Mouse (Mus musculus) retina, adult 2 months (tissue): ENCODE results near the gene Etnppl.
A peak's percentile ranks its signal among the peaks of the same experiment; 100 is the strongest.

Experiments
- DNase-seq: peaks from one replicate; pipeline ENCODE4 v3.0.0-alpha.2; 2012; ENCODE audit warnings: low read depth, low spot score

Etnppl gene

DNA sequence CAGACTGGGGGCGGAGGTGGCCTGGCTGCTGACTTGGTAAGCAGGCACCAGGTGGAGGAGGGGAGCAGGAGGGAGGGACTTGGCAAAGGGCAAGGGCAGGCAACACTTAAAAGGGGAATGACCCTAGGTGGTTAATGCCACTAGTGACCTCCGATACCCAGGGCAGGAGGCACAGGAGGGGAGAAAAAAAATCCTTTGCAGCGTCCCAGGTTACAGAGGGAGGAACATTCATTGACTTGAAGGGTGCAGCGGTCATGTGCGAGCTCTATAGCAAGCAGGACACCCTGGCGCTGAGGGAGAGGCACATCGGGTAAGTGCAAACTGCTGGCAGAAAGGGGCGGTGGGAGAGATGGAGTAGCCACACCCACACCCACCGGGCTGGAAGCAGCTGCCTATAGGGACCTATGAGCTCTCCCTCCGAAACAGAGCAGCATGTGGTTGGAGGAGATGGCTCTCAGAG is at the start of gene Etnppl:
Gene Etnppl, plus strand, starts transcription at position 10 of the 460 bp plus-strand sequence.
- DNase-seq = no peak

GRCm38 (mm10) chr3:130568331-130569095 is 48.7 kb upstream of the Etnppl start:
- DNase-seq = no peak

- DNase-seq = no peak
Observed at GRCm38 (mm10) chr3:130573243-130573642, 44.0 kb upstream of the Etnppl start.

- DNase-seq = no peak
Observed at GRCm38 (mm10) chr3:130574652-130575051, 42.6 kb upstream of the Etnppl start.

- DNase-seq = no peak
Observed at GRCm38 (mm10) chr3:130576683-130577082, 40.6 kb upstream of the Etnppl start.

- DNase-seq = no peak
Observed at GRCm38 (mm10) chr3:130579501-130579900, 37.7 kb upstream of the Etnppl start.

- no peak for DNase-seq
Observed at GRCm38 (mm10) chr3:130581577-130581976, 35.7 kb upstream of the Etnppl start.

- DNase-seq = no peak
Observed at GRCm38 (mm10) chr3:130582903-130583664, 34.2 kb upstream of the Etnppl start.

- DNase-seq = no peak
Observed at GRCm38 (mm10) chr3:130584007-130584406, 33.2 kb upstream of the Etnppl start.

DNA sequence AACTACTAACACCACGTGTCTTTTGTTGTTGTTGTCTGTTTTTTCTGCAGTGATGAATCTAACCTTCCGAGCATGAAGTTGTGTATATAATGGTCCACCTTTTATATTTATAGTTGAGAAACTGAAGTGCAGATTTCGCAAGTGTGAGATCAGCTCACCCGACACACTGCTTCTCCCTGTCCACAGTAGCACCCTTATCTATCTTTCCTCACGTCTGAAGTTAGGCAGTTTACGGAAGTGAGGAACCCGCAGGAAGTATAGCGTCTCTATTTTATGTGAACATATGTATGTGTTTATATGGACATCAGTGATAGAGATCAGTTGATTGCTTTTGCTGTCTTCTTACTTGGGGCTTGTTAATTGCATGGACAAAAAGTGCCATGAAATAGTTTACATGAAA is 22.2 kb upstream of the Etnppl start:
- no peak for DNase-seq

- DNase-seq = no peak
Observed at GRCm38 (mm10) chr3:130601491-130601890, 15.8 kb upstream of the Etnppl start.

DNA sequence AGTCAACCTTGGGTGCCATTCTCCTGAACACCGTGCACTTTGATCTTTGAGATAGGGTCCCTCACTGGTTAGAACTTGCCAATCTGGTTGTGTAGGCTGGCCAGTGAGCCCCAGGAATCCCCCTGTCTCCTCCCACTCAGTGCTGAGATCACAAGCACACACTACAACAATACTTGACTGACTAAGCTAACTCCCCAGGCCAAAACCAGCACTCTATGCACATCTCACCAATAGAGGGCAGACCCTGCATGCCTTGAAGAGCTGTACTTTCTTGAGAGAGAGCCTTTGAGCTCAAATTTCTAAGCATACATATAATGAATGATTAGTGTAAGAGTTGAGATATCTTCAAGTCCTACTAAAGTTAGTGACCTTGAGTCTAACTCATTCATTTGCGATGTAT is 9.3 kb upstream of the Etnppl start:
- DNase-seq = no peak

DNA sequence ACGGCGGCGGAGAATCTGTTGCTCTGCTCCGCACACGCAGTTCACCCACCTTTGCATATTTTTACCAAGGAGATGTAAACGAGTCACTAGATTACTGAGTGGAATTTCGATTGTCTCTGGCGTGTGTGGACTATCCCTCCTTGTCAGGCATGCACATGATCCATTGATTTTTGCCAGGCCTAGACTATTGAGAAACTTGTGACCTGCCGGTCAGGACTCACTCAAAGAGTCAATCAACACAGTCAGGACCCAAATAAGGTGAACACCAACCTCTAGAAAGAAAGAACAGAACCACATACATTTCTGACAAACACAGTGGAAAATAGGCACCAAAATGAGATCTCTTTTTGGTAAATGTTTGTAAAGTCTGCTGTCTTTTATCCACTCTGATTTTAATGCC is 2.8 kb upstream of the Etnppl start:
- DNase-seq = no peak

DNA sequence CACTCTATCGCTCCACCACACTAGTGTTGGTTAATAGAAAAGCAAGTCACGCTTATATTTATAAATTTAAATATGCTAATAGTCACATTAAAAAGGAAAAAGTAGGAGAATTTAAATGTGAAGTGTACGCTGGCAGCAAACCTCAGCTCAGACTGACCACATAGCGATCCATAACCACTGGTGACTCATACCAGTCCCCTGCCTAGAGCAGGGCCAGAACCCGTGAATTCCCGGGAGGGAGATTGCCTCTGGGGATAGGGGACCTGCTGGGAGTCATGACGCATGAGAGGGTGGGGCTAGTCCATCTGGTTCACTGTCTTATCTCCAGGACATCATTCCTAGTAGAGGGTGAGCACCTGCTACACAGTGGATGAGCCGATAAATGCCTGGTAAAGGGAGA is 1.6 kb upstream of the Etnppl start:
- DNase-seq = no peak

- DNase-seq = no peak
Observed at GRCm38 (mm10) chr3:130620517-130621146, 3.4 kb downstream of the Etnppl start.

DNA sequence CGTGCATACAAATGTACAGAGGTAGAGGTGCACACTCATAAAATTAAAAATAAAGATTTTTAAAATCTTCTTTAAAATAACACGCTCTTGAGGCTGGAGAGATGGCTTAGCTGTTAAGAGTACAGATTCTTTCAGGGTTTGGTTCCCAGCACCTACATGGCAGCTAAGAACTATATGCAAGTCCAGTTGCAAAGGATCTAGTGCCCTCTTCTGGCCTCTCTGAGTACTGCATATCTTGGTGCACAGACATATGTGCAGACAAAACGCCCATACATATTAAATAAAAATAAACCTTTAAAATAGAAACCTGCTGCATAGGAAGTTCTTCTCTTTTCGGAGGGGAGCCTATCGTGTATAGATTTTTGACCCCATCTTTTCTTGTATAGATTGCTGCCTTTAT is 11.1 kb downstream of the Etnppl start:
- DNase-seq = no peak

- DNase-seq = peak; percentile 18
Observed at GRCm38 (mm10) chr3:130633859-130634258, 16.6 kb downstream of the Etnppl start.

- no peak for DNase-seq
Observed at GRCm38 (mm10) chr3:130646110-130646810, 29.0 kb downstream of the Etnppl start.

- no peak for DNase-seq
Observed at GRCm38 (mm10) chr3:130649569-130649968, 32.3 kb downstream of the Etnppl start.

DNA sequence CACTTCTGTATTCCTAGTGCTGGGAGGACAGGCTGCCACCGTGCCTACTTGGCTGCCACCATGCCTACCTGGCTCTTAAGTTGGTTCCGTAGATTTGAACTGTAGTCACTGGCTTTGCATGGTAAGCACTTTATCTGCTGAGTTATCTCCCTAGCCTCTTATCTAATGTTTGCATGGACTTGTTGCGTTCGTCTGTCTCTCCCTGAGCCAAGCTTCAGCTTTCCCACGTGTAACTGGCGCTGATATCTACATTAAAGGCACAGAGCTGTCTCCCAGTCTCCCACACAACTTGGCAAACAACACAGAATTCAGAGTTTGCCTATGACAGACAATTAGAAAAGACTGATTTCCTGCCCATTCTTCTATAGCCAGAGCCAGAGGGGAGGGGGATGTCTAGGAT is 43.4 kb downstream of the Etnppl start:
- DNase-seq = no peak

DNA sequence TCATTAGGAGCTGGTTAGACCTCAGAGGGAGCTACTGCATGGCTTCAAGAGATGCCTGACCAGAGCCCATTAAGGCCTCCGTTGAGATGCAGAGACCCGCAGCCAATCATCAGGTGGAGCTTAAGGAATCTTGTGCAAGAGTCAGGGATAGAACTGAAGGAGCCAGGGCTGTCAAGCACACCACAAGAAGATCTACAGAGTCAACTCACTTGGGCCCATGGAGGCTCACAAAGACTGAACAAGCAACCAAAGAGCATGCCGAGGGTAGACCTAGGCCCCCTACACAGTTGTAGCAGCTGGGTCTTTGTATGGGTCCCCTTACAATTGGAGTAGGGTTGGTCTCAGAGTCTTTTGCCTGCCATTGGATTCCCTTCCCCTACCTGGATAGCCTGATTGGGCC is 45.2 kb downstream of the Etnppl start:
- DNase-seq = no peak

- no peak for DNase-seq
Observed at GRCm38 (mm10) chr3:130671291-130671690, 54.0 kb downstream of the Etnppl start.
